Mouse (Mus musculus) left cerebral cortex, postnatal 4 days (tissue): ENCODE data around the gene Lrrc74a. TPM values are rescaled to one million over a fixed set of nuclear protein-coding genes. Genes with fewer than 3 reads are reported as not detected.

Experiments used
- DNase-seq: peaks from one replicate; pipeline ENCODE4 v3.0.0-alpha.2; 2022
- intact Hi-C: fragments of 180-260 bp; cut with DNase I; formaldehyde crosslinking; loops from one replicate; pipeline ENCODE4 v1.15.1; 2025
- total RNA-seq, 2 experiments: library from RNA; stranded (reverse); gene quantifications; 2 replicates each; pipeline ENCODE4 v1.2.3; 2021

Gene Lrrc74a
- total RNA-seq, 2 experiments from 2014 or later = not detected

DNA sequence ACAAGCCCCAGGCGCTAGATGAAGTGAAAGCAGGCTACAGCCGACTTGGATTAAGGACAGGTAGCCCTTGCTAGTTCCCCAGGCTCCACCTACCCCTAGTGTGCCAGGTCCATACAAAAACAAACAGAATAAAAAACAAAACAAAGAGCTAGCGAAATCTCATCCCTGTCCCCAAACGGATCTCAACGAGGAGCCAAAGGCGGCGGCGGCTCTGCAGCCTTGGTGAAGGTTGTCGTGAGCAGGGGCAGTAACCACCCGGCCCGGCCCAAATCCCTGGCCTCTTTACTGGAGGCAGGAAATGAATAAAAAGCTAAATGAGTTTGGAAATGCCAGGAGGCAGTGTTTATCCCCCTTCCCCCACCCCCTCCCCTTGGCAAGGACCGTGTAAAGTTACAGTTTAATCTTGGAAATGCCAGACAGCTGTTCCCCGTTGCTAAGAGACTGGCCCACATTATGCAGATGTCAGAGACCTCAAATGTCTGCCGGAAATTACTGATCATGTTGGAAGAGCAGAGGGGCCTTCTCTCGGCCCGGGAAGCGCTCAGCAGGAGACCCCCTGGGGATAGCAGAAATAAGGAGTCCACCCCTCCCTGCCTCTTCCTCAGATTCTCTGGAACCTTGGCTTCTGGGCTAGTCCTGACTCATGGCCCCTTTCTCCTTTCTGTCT, 68.0 kb downstream of the Lrrc74a start:
- peak; percentile 57 for DNase-seq
- intact Hi-C loops = loop anchor here (5.0 kb wide), 1 partner anchor 80 kb away; the partner anchor contains the start of gene Irf2bpl

DNA sequence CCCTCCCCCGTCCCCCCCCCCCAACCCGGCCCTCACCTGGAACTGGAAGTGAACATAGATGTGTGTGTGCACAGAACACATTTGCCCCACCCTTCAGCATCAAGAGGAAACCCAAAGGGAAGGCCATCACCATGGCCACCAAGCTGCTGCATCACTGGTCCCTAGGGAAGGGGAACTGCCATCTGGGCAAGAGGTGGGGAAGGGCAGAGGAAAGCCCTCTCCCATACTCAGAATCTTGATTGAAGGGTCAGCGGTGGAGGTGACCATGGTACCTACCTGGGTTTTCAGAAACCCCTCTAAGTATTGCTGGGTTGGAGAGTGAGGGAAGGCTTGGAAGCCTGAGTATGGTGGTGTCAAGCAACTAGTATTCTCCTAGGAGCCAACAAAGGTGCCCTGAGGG, 68.7 kb downstream of the Lrrc74a start:
- intact Hi-C loops = loop anchor here (5.0 kb wide), 1 partner anchor 79 kb away; the partner anchor contains the start of gene Irf2bpl
- DNase-seq = no peak

DNA sequence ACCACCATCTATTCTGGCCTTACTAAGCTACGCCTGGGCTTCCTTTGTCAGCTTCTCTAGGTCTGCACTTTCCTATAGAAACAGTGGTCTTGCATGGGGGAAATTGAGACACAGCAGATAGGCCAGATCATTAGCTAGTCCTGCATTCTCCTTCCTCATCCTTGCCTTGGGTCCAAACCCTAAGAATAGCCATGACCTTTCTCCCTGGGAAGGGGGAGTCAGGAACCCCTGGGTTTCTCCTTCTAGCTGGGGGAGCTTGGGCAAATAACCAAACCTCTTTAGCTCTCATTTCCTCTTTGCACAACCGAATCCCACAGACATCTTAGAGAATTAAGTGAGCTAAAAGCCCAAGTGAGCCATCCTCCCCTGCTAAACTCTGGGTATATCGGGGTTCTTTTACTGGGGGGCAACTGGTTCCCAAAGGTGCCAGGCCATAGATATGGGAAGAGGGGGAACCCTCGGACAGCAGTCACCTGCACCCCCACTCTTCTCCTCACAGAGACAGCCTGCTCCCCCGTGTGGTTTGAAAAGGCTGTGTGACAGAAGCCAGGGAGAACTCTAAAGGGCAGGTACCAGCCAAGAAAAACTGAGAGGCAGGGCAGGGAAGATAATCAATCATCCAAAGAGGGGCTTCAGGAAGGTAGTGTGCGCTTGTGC, 69.6 kb downstream of the Lrrc74a start:
- DNase-seq = no peak
- intact Hi-C loops = loop anchor here (5.0 kb wide), 1 partner anchor 79 kb away; the partner anchor contains the start of gene Irf2bpl

DNA sequence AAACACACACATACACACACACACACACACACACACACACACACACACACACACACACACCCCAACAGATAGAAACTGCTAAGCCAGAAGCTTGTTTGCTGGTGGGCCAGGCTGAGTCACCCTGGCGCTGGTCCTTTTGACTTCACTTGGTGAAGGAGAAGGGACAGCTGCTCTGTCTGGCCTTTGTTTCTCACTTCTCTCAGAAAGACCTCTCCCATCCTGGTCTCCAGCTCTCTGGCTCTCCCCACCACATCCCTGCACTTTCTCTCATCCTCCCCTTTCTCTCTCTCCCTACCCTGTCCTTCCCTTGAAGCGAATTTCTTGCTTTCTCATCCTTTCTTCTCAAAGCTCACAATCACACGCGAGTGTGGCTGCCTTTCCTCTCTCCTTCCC, 70.1 kb downstream of the Lrrc74a start:
- no peak for DNase-seq
- intact Hi-C loops = loop anchor here (5.0 kb wide), 1 partner anchor 78 kb away; the partner anchor contains the start of gene Irf2bpl

DNA sequence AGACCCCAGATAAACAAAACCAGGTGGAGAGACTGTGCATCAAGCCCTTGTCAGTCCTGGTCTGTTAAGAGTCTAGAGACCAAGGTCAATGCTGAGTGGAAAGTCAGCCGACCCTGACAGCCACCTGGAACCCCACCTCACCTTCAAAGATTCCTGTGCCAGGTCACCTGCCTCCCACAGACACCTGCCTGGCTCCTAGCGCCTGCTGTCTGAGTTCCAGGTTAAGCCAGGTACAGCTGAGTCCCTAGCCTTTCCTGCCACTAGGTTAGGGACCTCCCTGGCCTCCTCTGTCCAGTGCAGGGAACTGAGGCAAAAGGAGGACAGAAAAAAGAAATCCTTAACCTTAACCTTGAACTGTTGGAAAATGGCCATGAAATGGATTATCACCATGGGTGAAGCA, 70.7 kb downstream of the Lrrc74a start:
- DNase-seq = no peak
- intact Hi-C loops = loop anchor here (5.0 kb wide), 1 partner anchor 77 kb away; the partner anchor contains the start of gene Irf2bpl

DNA sequence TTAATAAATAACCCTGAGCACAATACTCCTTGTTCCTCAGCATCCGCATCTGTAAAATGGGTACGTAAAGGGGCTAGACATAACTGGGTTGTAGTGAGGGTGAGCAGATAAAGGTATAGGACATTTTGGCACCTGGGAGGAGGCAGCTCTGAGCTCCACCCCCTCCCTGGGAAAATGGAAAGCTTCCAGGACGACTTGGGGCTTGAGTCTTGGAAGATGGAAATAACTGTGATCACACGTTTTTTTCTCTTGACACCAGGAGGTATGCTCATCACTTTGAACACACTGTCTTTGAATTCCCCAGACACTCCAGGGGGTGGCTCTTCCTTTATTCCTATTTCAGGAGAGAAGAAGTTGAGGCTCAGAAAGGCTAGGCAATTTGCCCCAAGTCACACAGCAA, 71.1 kb downstream of the Lrrc74a start:
- no peak for DNase-seq
- intact Hi-C loops = no loop called here

DNA sequence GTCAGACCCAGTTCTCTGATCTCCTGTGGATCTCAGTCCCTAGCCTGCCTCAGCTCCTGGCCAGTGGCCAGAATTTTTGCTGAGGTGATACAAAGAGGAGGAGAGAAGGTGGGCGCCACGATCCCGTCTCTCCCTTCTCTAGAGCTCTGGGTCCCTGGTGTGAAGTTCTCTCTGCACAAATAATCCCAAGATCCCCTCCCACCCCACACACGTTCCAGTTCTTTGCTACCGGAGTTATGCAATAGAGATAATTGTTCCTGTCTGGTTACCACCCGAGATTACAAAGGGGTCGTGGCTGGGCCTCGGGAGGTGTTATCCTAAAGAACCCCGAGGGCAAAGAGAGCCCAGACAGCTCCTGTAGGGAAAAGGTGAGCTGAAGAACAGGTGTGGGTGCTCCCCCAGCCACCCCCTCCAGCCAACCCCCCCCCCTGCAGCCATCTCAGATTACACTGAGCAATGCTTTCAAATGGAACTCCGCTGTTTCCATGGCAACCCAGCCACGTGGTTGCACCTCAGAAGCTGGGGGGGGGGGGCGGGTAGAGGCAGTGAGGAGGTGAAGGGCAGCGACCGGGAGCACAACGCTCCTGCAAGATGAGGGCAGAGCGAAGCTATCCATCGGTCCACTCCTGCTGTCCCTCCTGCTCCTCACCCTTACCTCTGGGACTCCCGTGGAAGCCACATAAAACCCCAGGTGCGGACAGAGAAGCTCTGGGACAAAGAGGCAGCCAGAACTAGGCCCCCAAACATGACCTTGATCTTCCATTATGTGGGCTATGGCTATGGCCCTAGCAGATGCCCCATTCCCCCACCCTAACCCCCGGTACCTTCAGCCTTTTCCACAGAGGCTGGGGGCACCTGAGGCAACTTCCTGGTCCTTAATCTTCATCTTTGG, 72.1 kb downstream of the Lrrc74a start:
- intact Hi-C loops = no loop called here
- DNase-seq = peak; percentile 73

DNA sequence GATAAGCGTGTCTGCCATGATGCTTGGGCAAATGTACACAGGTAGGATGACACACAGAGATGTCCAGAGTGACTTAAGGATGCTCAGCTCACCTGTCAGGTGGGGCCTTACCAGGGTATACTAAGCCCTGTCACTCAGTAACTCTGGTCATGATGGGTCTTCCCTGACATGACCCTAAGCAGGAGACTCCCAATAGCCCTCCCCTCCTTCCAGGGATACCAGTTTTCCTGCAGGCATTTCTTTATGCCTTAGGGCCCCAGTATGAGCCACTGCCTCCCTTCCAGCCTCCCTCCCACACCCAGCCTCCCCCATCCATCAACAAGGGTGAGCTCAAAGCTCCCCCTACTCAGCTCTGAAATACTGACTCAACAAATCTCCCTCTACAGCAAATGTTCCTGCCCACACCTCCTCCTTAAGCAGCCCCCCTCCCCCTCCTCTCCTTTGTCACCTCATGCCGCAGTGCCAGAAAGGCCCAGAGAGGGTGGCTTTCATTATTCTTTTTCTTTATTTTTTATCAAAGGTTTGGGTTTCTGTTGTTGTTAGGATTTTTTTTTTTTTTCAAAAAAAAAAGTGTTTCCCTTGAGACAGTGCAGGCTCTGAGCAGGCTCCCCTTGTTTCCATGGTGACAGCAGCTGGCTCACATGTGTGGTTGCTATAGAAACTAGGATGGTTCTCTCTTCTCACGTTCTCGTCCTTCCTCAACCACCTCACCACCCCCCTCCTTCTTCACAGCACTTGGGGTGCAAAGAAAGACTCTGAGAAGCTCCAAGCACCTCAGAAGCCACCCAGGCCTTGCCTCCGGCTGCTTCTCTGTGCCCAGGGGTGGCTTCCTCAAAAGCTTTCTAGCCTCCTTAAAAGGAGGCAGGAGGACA, 73.0 kb downstream of the Lrrc74a start:
- no peak for DNase-seq
- intact Hi-C loops = no loop called here

DNA sequence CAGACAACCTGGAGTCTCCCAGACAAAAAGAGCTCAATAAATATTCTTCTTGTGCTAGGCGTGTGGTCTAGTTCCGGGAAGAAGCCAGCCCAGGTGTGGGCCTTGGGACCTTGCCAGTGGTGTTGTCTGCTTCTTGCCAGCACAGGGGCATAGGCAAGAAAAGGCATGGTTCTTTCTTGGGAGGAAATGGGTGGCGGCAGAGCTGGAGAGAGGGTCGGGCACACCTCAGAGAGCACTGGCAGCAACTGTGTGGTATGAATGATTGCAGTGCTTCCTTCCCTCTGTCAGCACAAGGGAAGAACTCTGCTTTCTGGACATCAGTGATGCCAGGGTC, 73.6 kb downstream of the Lrrc74a start:
- intact Hi-C loops = no loop called here
- DNase-seq = no peak

DNA sequence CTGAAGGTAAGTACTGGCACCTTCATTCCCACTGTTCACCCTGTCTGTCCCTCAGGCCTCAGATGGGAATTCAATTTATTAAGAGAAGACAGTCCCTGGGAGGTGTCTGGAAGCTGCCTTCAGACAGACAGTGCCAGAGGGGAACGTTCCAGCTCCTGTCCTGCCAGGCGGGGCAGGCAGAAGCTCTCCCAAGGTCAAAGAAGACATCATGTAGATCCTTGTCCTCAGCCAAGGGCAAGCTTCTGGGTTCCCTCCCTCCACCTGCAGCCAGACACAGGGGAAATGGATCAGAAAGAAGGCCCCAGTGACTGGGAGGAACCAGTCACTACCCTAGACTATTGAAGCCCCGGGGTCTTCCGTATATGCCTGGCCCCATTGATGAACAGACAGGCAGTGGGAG, 74.7 kb downstream of the Lrrc74a start:
- intact Hi-C loops = no loop called here
- DNase-seq = no peak

DNA sequence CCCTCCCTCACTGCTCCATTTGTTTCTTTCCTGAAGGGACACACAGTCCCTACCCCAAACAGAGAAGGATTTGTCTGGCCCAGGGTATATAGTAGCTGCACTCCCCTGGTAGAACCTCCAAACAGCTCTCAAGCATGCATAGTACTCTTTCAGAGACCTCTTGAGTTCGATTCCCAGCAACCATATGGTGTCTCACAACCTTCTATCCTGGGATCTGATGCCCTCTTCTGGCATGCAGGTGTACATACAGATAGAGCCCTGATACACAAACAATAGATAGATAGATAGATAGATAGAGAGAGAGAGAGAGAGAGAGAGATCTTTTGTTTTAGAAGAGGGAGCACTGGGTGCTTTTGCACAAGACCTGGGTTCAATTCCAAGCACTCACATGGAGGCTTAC, 75.9 kb downstream of the Lrrc74a start:
- intact Hi-C loops = no loop called here
- no peak for DNase-seq

DNA sequence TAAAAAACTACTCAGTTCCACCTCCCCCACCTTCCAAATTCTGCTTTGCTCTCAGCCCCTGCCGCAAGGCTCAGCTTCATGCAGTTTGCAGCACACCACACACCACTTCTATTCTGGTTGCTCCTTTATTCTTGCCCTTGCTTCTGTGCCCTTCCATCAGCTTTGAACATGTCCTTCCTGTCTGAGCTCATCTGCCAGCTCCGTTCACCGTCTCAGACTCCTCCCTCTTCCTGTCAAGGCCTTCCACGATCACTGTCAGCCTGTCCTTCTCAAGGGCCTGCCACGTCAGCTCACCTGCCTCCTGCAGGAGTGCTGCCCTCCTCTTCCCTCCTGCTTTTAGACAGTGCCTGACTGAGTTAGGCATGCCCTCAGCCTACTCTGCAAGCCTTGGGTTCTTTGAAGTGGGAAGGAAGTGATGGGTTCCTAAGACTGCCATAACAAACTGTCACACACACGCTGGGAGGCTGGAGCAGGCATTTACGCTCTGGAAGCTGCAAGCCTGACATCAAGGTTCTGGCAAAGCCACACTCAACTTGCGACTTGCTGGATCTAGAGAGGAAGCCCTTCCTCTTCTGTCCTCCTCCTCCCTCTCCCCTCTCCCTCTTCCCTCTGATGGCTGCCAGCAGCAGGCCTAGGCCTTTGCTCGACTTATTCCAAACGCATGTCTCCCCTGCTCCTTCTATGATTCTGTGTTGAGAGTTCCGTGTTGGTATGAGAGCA, 76.7 kb downstream of the Lrrc74a start:
- intact Hi-C loops = no loop called here
- no peak for DNase-seq

DNA sequence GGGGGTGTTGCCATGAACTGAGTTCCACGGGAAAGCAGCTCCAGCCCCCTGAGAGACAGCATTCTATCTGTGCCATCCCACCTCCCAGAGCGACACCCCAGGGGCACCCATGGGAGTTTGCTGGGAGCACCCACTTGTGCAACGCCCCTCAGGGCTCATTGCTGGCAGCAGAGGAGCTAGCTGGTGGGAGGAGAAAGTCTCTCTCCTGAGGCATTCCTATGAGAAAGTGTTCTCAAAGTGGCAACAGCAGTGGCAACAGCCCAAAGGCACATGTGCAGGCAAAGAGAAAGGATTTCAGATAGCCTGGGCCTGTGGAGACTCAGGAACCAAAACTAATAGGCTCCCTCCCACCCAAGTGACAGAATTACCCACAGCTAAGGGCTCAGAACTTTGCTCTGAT, 78.6 kb downstream of the Lrrc74a start:
- intact Hi-C loops = no loop called here
- DNase-seq = no peak

Other genes starting within 250 kb of the Lrrc74a start
- gene Vash1, start 55.7 kb upstream of the Lrrc74a start, total RNA-seq = 100 to 1,000 TPM; 148 to 152 TPM
- gene Angel1, start 7.9 kb upstream of the Lrrc74a start, total RNA-seq = 1 to 10 TPM; 7.9 to 9.8 TPM
- 100 to 1,000 TPM; 124 to 127 TPM for gene Irf2bpl, start 150.4 kb downstream of the Lrrc74a start, total RNA-seq
- 10 to 100 TPM; 56.9 to 60.6 TPM for gene Cipc, start 212.7 kb downstream of the Lrrc74a start, total RNA-seq